Mouse (Mus musculus) left cerebral cortex, adult 2 months (tissue): ENCODE results near the gene Rabif. TPM values are rescaled to one million over a fixed set of nuclear protein-coding genes. Genes with fewer than 3 reads are reported as not detected.
A peak's percentile ranks its signal among the peaks of the same experiment; 100 is the strongest.

Source experiments
- DNase-seq, 2 experiments: peaks; one replicate each; pipeline ENCODE4 v3.0.0; 2021 to 2022; ENCODE audit warnings: low spot score in 2 of 2, mixed read lengths in 1 of 2; ENCODE audit errors: extremely low spot score in 1 of 2
- H3K27ac ChIP-seq: fragments of 200-600 bp; 2 replicates; pipeline ENCODE4 v1.8.1; 2022
- H3K4me3 ChIP-seq: fragments of 200-600 bp; 2 replicates; pipeline ENCODE4 v1.8.1; 2022
- CTCF ChIP-seq: fragments of 200-600 bp; IDR thresholded peaks from 2 replicates; pipeline ENCODE4 v1.8.1; 2022; ENCODE audit warnings: antibody characterized with exemption, mild to moderate bottlenecking, moderate library complexity
- intact Hi-C: fragments of 180-260 bp; cut with DNase I; formaldehyde crosslinking; loops from one replicate; pipeline ENCODE4 v1.15.1; 2025
- total RNA-seq, 2 experiments: library from RNA; stranded (reverse); gene quantifications; 2 replicates each; pipeline ENCODE4 v1.2.3; 2021

The Rabif gene
- total RNA-seq, 2 experiments from 2014 or later, result 25.8 to 28.6 TPM

DNA sequence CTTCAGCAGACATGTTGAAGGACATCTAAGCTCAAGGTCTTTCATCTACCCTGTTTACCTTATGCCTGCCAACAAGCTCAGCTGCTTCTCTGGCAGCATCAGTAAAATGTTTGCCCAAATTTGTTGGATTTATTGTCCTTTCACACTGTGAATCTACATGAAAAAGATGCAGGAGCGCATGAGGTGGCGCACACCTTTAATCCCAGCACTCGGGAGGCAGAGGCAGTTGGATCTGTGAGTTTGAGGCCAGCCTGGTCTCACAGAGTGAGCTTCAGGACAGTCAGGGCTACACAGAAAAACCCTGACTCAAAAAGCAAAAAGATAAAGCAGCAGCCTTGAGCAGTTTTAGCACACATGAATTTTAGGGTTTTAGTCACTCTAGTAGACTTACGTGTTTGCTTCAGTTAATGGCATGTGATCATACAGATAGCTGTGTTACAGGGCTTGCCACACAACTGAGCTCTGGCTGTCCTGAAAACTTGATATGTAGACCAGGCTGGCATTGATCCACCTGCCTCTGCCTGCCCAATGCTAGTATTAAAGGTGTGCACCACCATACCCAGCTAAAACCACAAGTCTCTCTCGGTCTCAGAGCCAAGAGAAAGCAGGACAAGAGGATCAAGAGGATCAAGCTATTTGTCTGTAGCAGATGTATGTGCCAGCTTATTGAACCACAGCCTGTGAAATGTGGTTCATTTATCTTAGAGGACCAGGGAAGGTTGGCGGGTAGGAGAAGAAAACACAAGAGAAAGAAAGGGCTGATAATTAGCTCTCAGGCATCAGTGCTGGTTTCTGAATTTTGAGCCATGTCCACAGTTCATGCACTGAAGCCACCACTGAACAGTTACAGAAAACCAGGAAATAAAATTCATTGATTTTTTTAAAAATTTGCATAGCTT is 3.3 kb upstream of the Rabif start:
- Histone ChIP-seq H3K4me3 (no peak overlapping the region), H3K27ac (no peak overlapping the region)
- DNase-seq, result no peak
- intact Hi-C loops, result loop anchor here (5.0 kb wide), 1 partner anchor 34 kb away; the partner anchor contains the start of gene Klhl12
- TF ChIP-seq CTCF, result no peak

DNA sequence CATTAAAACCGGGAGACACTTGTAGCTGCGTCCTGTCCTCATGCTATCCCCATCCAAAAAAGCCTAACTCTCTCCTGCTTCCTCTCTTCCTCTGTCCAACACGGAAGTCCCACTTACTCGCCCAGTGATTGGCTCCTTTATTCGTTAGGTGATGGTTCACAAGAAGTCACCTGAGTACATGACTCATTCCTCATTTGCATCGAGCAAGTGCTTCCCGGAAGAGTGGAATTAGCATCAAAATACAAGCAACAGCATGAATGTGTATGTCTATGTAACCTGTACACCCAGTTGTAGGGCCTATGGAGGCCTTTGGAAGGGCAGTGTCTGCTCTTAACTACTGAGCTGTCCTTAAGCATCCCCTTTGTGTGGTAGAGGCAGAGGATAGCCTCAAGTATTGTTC is 2.2 kb upstream of the Rabif start:
- intact Hi-C loops, result loop anchor here (5.0 kb wide), 1 partner anchor 35 kb away; the partner anchor contains the start of gene Klhl12
- TF ChIP-seq CTCF, result no peak
- Histone ChIP-seq H3K4me3 (no peak overlapping the region), H3K27ac (no peak overlapping the region)
- no peak for DNase-seq

- Histone ChIP-seq H3K4me3 (no peak overlapping the region), H3K27ac (no peak overlapping the region; the same call in 1 of the 2 replicates)
- intact Hi-C loops, result loop anchor here (5.0 kb wide), 1 partner anchor 36 kb away; the partner anchor contains the start of gene Klhl12
- DNase-seq, result no peak
- TF ChIP-seq CTCF, result no peak; the same call in none of the 2 replicates
Measured at GRCm38 (mm10) chr1:134493496-134493895, 952 bp upstream of the Rabif start.

DNA sequence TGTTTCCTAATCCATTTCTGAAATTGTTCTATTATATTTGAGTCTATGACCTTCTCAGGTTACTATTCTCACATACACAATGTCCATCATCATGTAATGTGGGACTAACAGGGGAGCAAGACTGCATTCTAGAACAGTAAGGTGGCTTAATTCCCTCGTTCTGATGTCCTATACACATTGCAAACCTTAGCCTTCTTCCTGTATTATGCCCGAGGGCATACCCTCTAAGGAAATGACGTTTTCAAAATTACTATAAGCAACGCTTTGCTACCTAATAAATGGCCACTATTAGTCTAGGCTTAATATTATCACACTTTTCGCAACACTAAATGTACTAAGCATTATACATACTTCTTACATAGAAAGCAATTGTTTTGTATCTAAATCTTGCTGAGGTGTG is 492 bp upstream of the Rabif start:
- TF ChIP-seq CTCF, result no peak
- Histone ChIP-seq H3K4me3 (peak overlapping the region; percentile 89), H3K27ac (peak overlapping the region; percentile 89)
- no peak for DNase-seq
- intact Hi-C loops, result loop anchor here (2.0 to 5.0 kb wide), 3 partner anchors 37 to 79 kb away; partner anchors contain the start of genes Adipor1, Kdm5b and Klhl12

GRCm38 (mm10) chr1:134495216-134495539 is 730 bp downstream of the Rabif start:
- no peak for DNase-seq
- Histone ChIP-seq H3K4me3 (peak overlapping the region; percentile 89), H3K27ac (peak overlapping the region; percentile 89)
- intact Hi-C loops, result loop anchor here (2.0 kb wide), 2 partner anchors 66 to 80 kb away; partner anchors contain the start of genes Adipor1 and Kdm5b
- no peak for TF ChIP-seq CTCF

- TF ChIP-seq CTCF, result no peak
- no peak overlapping the region for H3K4me3 ChIP-seq
- no peak overlapping the region for H3K27ac ChIP-seq
- no peak for DNase-seq
- intact Hi-C loops, result loop anchor here (2.0 kb wide), 2 partner anchors 65 to 81 kb away; partner anchors contain the start of genes Adipor1 and Kdm5b
Measured at GRCm38 (mm10) chr1:134495991-134496390, 1.5 kb downstream of the Rabif start.

DNA sequence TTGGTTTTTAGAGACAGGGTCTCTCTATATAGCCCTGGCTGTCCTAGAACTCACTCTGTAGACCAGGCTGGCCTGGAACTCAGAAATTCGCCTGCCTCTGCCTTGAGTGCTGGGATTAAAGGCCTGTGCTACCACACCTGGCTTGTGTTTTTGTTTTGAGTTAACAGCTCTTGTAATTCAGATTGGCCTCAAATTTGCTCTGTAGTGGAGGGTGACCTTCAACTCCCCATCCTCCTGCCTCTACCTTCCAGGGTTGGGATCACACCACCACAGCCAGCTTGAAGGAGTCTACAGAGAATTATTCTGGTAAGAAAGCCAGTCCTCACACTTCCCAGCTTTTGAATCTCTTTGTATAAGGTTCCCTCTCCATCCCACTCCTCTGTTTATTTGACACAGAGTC is 6.5 kb downstream of the Rabif start:
- no peak overlapping the region for H3K27ac ChIP-seq
- TF ChIP-seq CTCF, result no peak
- H3K4me3 ChIP-seq, result no peak overlapping the region
- intact Hi-C loops, result no loop called here
- DNase-seq, result no peak

DNA sequence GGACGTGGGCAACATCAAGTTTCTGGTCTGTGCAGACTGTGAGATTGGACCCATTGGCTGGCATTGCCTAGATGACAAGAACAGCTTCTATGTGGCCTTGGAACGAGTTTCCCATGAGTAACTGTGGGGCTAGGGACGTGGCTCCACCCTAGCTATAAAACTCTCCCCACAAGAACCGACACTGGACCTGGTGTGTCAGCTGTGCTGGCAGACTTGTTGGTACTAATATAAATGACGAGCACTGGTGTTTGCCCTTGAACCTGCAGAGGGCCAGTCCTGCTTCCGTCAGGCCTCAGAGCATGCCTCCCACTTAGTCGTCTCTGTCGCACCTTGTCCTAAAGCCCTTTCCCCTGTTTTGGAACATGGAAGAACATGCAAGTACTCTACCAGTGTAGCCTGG is 11.8 kb downstream of the Rabif start:
- intact Hi-C loops, result no loop called here
- TF ChIP-seq CTCF, result no peak
- DNase-seq, result no peak
- Histone ChIP-seq H3K4me3 (no peak overlapping the region), H3K27ac (no peak overlapping the region)

GRCm38 (mm10) chr1:134510018-134510417 is 15.6 kb downstream of the Rabif start:
- Histone ChIP-seq H3K4me3 (no peak overlapping the region), H3K27ac (no peak overlapping the region)
- no peak for DNase-seq
- no peak for TF ChIP-seq CTCF
- intact Hi-C loops, result loop anchor here (10.0 kb wide), 1 partner anchor 325 kb away; no protein-coding TSS in a partner anchor

- DNase-seq, result no peak
- Histone ChIP-seq H3K27ac (no peak overlapping the region), H3K4me3 (no peak overlapping the region)
- no peak for TF ChIP-seq CTCF
- intact Hi-C loops, result loop anchor here (10.0 kb wide), 1 partner anchor 323 kb away; no protein-coding TSS in a partner anchor
Measured at GRCm38 (mm10) chr1:134512183-134512582, 17.7 kb downstream of the Rabif start.

- TF ChIP-seq CTCF, result no peak
- no peak for DNase-seq
- intact Hi-C loops, result loop anchor here (10.0 kb wide), 1 partner anchor 322 kb away; no protein-coding TSS in a partner anchor
- H3K27ac ChIP-seq, result no peak overlapping the region
- no peak overlapping the region for H3K4me3 ChIP-seq
Measured at GRCm38 (mm10) chr1:134512584-134512983, 18.1 kb downstream of the Rabif start.

DNA sequence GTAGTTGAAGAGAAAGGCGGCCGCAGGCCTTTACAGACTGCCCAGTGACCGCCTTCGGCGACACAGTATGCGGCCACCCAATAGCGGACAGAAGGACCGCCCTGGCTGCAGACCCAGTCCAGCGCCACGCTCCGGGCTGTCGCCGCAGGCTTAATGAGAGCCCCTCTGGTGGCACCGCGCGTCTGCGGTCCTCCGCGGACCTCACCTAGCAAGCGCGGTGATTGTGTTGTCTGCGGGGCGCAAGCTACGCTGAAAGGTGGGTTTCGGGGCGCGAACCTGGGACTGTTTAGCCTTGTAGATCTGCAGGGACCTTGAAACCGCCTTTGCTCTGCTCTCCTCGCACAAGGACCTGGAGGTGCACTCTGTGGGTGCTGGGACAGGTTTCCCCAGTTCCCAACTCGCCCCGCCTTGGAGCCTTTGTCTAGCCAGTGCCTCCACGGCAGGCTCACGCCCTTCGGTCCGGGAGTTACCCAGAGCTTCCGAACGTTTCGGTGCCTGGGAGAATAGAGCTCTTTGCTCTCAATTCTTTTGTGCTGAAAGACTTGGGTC is 18.9 kb downstream of the Rabif start:
- intact Hi-C loops, result loop anchor here (10.0 kb wide), 1 partner anchor 321 kb away; no protein-coding TSS in a partner anchor
- no peak for DNase-seq
- peak overlapping the region; percentile 33 for H3K4me3 ChIP-seq
- H3K27ac ChIP-seq, result no peak overlapping the region
- TF ChIP-seq CTCF, result no peak
